Mouse (Mus musculus) embryonic fibroblast, embryonic 13.5 days (primary cell): Measurements from ENCODE around the gene Zfp90.

Source experiments
- CTCF ChIP-seq: IDR thresholded peaks from 2 replicates; pipeline ENCODE4 v1.5.1; 2011; ENCODE audit warnings: mild to moderate bottlenecking, control low read depth, low read length, moderate library complexity, borderline replicate concordance; ENCODE audit not compliant: insufficient read depth
- POLR2A ChIP-seq: IDR thresholded peaks from 2 replicates; pipeline ENCODE4 v1.6.1; 2011; ENCODE audit warnings: low read depth, mild to moderate bottlenecking, control low read depth, low read length, moderate library complexity

DNA sequence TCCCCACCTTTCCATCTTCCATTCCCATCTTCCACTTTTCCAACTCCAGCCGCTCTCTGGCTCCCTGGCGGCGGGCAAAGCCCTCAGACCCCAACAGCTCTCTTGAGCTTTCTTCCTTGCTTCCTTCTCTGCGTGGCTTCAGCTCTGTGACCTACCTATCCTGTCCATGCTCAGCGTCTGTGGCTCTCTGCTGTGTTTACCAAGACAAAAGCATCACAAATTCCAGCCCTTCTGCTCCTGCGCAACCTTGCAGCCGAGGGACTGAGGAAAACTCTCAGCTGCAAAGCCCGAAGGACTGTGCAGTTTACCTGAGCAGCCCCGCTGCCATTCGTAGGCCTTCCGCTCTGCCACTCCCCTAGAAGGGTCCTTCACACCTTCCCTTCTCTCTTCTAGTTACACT lies 38.9 kb downstream of the Zfp90 start:
- TF ChIP-seq CTCF (no peak), POLR2A (no peak)
